ENCODE assay signal across 19 mouse cellular contexts in genomic region chr16:77467216-77467615, GRCm38 (mm10).
"Had no signal": no experiment of that assay in that cellular context is flagged by ENCODE, and none has a peak within 500 bp of the region (broad histone marks: within the 10 kb centered on the region; RNA-seq: fewer than 3 reads in every experiment).

No protein-coding gene starts in this region.

- H3K36me3 ChIP-seq: midbrain, embryonic 15.5 days; neural tube, embryonic 15.5 days; stomach, embryonic 15.5 days had no signal

- DNase-seq: lung, adult 18-20 months; lung, embryonic 14.5 days; lung, postnatal 10 days; lung, postnatal 4 days; retina, postnatal 1 day; right cerebral cortex, adult 18-20 months; right cerebral cortex, postnatal 25 days; right cerebral cortex, postnatal 4 days; thymus, adult 2 months; thymus, postnatal 25 days; thymus, postnatal 4 days had no signal

- H3K4me2 ChIP-seq: lung, embryonic 14.5 days; midbrain, embryonic 13.5 days; midbrain, embryonic 15.5 days; neural tube, embryonic 12.5 days; neural tube, embryonic 15.5 days; stomach, embryonic 15.5 days had no signal

- ATAC-seq: midbrain, embryonic 13.5 days; midbrain, embryonic 15.5 days had no signal

- H3K27ac ChIP-seq: midbrain, embryonic 10.5 days; midbrain, embryonic 13.5 days; midbrain, embryonic 15.5 days; neural tube, embryonic 12.5 days; neural tube, embryonic 15.5 days; stomach, embryonic 15.5 days; stomach, postnatal 0 days had no signal

- H3K4me1 ChIP-seq: midbrain, embryonic 15.5 days; stomach, embryonic 15.5 days had no signal

- H3K27me3 ChIP-seq: midbrain, embryonic 13.5 days; midbrain, embryonic 15.5 days; neural tube, embryonic 12.5 days; neural tube, embryonic 15.5 days; stomach, embryonic 15.5 days had no signal

- H3K4me3 ChIP-seq: midbrain, embryonic 10.5 days; midbrain, embryonic 13.5 days; midbrain, embryonic 15.5 days; myocyte; neural tube, embryonic 12.5 days; neural tube, embryonic 15.5 days; stomach, embryonic 15.5 days had no signal

- H3K9ac ChIP-seq: lung, embryonic 14.5 days; midbrain, embryonic 13.5 days; midbrain, embryonic 15.5 days; neural tube, embryonic 12.5 days; neural tube, embryonic 15.5 days; stomach, embryonic 15.5 days had no signal

- H3K9me3 ChIP-seq: midbrain, embryonic 10.5 days; midbrain, embryonic 13.5 days; midbrain, embryonic 15.5 days; neural tube, embryonic 12.5 days; neural tube, embryonic 15.5 days; stomach, embryonic 15.5 days had no signal
